ENCODE assay signal across 14 mouse cellular contexts in genomic region chr7:100875822-100876221, GRCm38 (mm10). TPM values are rescaled to one million over a fixed set of nuclear protein-coding genes. Genes with fewer than 3 reads are reported as not detected.
DNase-seq lines count a peak whose midpoint lies in the region; ATAC-seq and TF ChIP-seq lines count a peak whose summit lies in the region.
"Had no signal": no experiment of that assay in that cellular context is flagged by ENCODE, and none has a peak within 500 bp of the region (broad histone marks: within the 10 kb centered on the region; RNA-seq: fewer than 3 reads in every experiment).

No protein-coding gene starts in this region.

- H3K9ac ChIP-seq in forebrain, embryonic 12.5 days = no peak overlapping the region
- no peak overlapping the region for H3K9ac ChIP-seq in forebrain, embryonic 16.5 days (replicated peaks; ENCODE audit: low read depth, low read length)
- H3K9ac ChIP-seq in kidney, embryonic 15.5 days = no peak overlapping the region
- H3K9ac ChIP-seq in stomach, embryonic 16.5 days (ENCODE audit: low read length) = no peak overlapping the region
- H3K9ac ChIP-seq: neural tube, embryonic 12.5 days had no signal

- WGBS in forebrain, embryonic 12.5 days = 60% methylated on average over 1 of the region's 1 CpGs
- WGBS in forebrain, embryonic 16.5 days = 90% methylated on average over 1 of the region's 1 CpGs
- WGBS in kidney, embryonic 15.5 days = 53% methylated on average over 1 of the region's 1 CpGs
- whole genome bisulfite sequencing in thymus, adult 2 months = 24% methylated on average over 1 of the region's 1 CpGs
- WGBS in stomach, embryonic 16.5 days = 43% methylated on average over 1 of the region's 1 CpGs

- H3K27me3 ChIP-seq in forebrain, embryonic 12.5 days = no peaks in the 10 kb centered on the region
- no peaks in the 10 kb centered on the region for H3K27me3 ChIP-seq in forebrain, embryonic 16.5 days (replicated peaks; ENCODE audit: control insufficient read depth, insufficient read depth, low read length)
- no peaks in the 10 kb centered on the region for H3K27me3 ChIP-seq in kidney, embryonic 15.5 days
- H3K27me3 ChIP-seq in thymus, adult 2 months (ENCODE audit: control insufficient read depth, insufficient read depth, low read length) = no peaks in the 10 kb centered on the region
- no peaks in the 10 kb centered on the region for H3K27me3 ChIP-seq in stomach, embryonic 16.5 days (ENCODE audit: control insufficient read depth, insufficient read depth, low read length)
- H3K27me3 ChIP-seq: neural tube, embryonic 12.5 days had no signal

- peaks cover 85% of the 10 kb centered on the region for H3K36me3 ChIP-seq in forebrain, embryonic 12.5 days (replicated peaks)
- peaks cover 23% of the 10 kb centered on the region for H3K36me3 ChIP-seq in forebrain, embryonic 16.5 days (ENCODE audit: control insufficient read depth, insufficient read depth)
- peaks cover 96% of the 10 kb centered on the region for H3K36me3 ChIP-seq in kidney, embryonic 15.5 days
- no peaks in the 10 kb centered on the region for H3K36me3 ChIP-seq in thymus, adult 2 months (ENCODE audit: control insufficient read depth, insufficient read depth, low read length)
- peaks cover 21% of the 10 kb centered on the region for H3K36me3 ChIP-seq in stomach, embryonic 16.5 days (ENCODE audit: control insufficient read depth, insufficient read depth, low read length)
- H3K36me3 ChIP-seq: G1E had no signal

- no peak for DNase-seq in kidney, postnatal 36 days
- no peak for DNase-seq in thymus, adult 2 months
- DNase-seq in thymus, postnatal 36 days = no peak
- DNase-seq in gastrocnemius, adult 2 months = no peak
- DNase-seq: cerebellum, adult 11-12 months; lung, postnatal 36 days; midbrain, embryonic 14.5 days; thymus, postnatal 25 days had no signal

- H3K4me1 ChIP-seq in forebrain, embryonic 12.5 days = peaks cover 7% of the 10 kb centered on the region
- no peaks in the 10 kb centered on the region for H3K4me1 ChIP-seq in forebrain, embryonic 16.5 days (replicated peaks; ENCODE audit: control insufficient read depth, insufficient read depth, low read length)
- H3K4me1 ChIP-seq in kidney, embryonic 15.5 days = peaks cover 17% of the 10 kb centered on the region
- H3K4me1 ChIP-seq in thymus, adult 2 months (replicated peaks; ENCODE audit: control insufficient read depth, insufficient read depth, low read length) = peaks cover 5% of the 10 kb centered on the region; the same call in 1 of the 2 replicates
- H3K4me1 ChIP-seq in stomach, embryonic 16.5 days (ENCODE audit: control insufficient read depth, insufficient read depth, low read length) = 0 out of 2 replicates have a peak, but pooled peaks cover 2% of the 10 kb centered on the region

- no peak for TF ChIP-seq CTCF in thymus, adult 2 months (IDR thresholded peaks at IDR 0.05; ENCODE audit: borderline replicate concordance, control insufficient read depth, extremely low read depth, insufficient read depth, low read length, poor library complexity)
- no peak for TF ChIP-seq CTCF in gastrocnemius, adult 2 months (IDR thresholded peaks at IDR 0.05)

- no peak for TF ChIP-seq POLR2A in thymus, adult 2 months (IDR thresholded peaks at IDR 0.05; ENCODE audit: control insufficient read depth, extremely low read depth, insufficient read depth, low read length, poor library complexity)

- 0 out of 2 replicates have a peak overlapping the region, but pooled peaks have one; percentile 36 for H3K27ac ChIP-seq in forebrain, embryonic 12.5 days
- no peak overlapping the region for H3K27ac ChIP-seq in forebrain, embryonic 16.5 days (ENCODE audit: low read length)
- H3K27ac ChIP-seq in kidney, embryonic 15.5 days = peak overlapping the region; percentile 81
- H3K27ac ChIP-seq in thymus, adult 2 months (ENCODE audit: control insufficient read depth, insufficient read depth, low read length) = peak overlapping the region; percentile 5; the same call in 1 of the 2 replicates
- H3K27ac ChIP-seq in stomach, embryonic 16.5 days (ENCODE audit: low read length) = peak overlapping the region; percentile 31; the same call in 1 of the 2 replicates
- no peak overlapping the region for H3K27ac ChIP-seq in gastrocnemius, adult 2 months
- H3K27ac ChIP-seq: neural tube, embryonic 12.5 days had no signal

- H3K4me3 ChIP-seq in forebrain, embryonic 12.5 days (replicated peaks) = no peak overlapping the region
- H3K4me3 ChIP-seq in forebrain, embryonic 16.5 days (replicated peaks; ENCODE audit: low read length) = no peak overlapping the region
- no peak overlapping the region for H3K4me3 ChIP-seq in kidney, embryonic 15.5 days (replicated peaks)
- H3K4me3 ChIP-seq in thymus, adult 2 months (ENCODE audit: control insufficient read depth, insufficient read depth, low read length) = no peak overlapping the region
- H3K4me3 ChIP-seq in stomach, embryonic 16.5 days (replicated peaks; ENCODE audit: low read length) = no peak overlapping the region
- no peak overlapping the region for H3K4me3 ChIP-seq in gastrocnemius, adult 2 months
- H3K4me3 ChIP-seq: neural tube, embryonic 12.5 days had no signal

- no peak for ATAC-seq in forebrain, embryonic 12.5 days (ENCODE audit: low FRiP score)
- no peak for ATAC-seq in forebrain, embryonic 16.5 days
- ATAC-seq in kidney, embryonic 15.5 days (replicated peaks; ENCODE audit: low FRiP score) = no peak
- no peak for ATAC-seq in stomach, embryonic 16.5 days (ENCODE audit: insufficient read depth, low FRiP score)

- intact Hi-C loops in gastrocnemius, adult 2 months (cut with DNase I) = loop anchor here (5.0 kb wide), 1 partner anchor 39 kb away; no protein-coding TSS in a partner anchor

- H3K4me2 ChIP-seq in forebrain, embryonic 12.5 days = no peak overlapping the region
- no peak overlapping the region for H3K4me2 ChIP-seq in forebrain, embryonic 16.5 days (ENCODE audit: low read length)
- H3K4me2 ChIP-seq in kidney, embryonic 15.5 days = no peak overlapping the region
- H3K4me2 ChIP-seq in stomach, embryonic 16.5 days (ENCODE audit: low read depth, low read length) = no peak overlapping the region
- H3K4me2 ChIP-seq: neural tube, embryonic 12.5 days had no signal

- no peaks in the 10 kb centered on the region for H3K9me3 ChIP-seq in forebrain, embryonic 12.5 days
- H3K9me3 ChIP-seq in forebrain, embryonic 16.5 days (ENCODE audit: control insufficient read depth, low read length) = no peaks in the 10 kb centered on the region
- no peaks in the 10 kb centered on the region for H3K9me3 ChIP-seq in kidney, embryonic 15.5 days (replicated peaks)
- no peaks in the 10 kb centered on the region for H3K9me3 ChIP-seq in stomach, embryonic 16.5 days (replicated peaks; ENCODE audit: control insufficient read depth, low read length)
- H3K9me3 ChIP-seq: G1E; neural tube, embryonic 12.5 days had no signal

RNA-seq across cellular contexts. Expression of gene Relt, which starts 12.6 kb away (rescaled TPM):
- 2.2 and 2.6 TPM in 2 replicates for polyA plus RNA-seq in forebrain, embryonic 12.5 days (2016; fragmentation: Nextera tagmentation; extraction: Ambion mirVana)
- 3.9 and 4.8 TPM in 2 replicates for polyA plus RNA-seq in forebrain, embryonic 16.5 days (2015; fragmentation: Nextera tagmentation; extraction: Ambion mirVana)
- 3.8 and 4.9 TPM in 2 replicates for polyA plus RNA-seq in kidney, embryonic 15.5 days (2015; fragmentation: Nextera tagmentation; extraction: Ambion mirVana)
- polyA plus RNA-seq in thymus, adult 2 months (2012; rRNA removed) = 77.5 and 82.0 TPM in 2 replicates
- 3.3 and 4.0 TPM in 2 replicates for polyA plus RNA-seq in stomach, embryonic 16.5 days (2015; fragmentation: Nextera tagmentation; extraction: Ambion mirVana)
- 10 to 100 TPM in 1 of 2 experiments, 1 to 10 TPM in 1; 9.5 to 19.8 TPM for total RNA-seq in gastrocnemius, adult 2 months (2021)

RNA-seq across cellular contexts. Expression of gene Arhgef17, which starts 56.1 kb away (rescaled TPM):
- polyA plus RNA-seq in forebrain, embryonic 12.5 days (2016; fragmentation: Nextera tagmentation; extraction: Ambion mirVana) = 6.5 and 8.1 TPM in 2 replicates
- 8.5 and 10.2 TPM in 2 replicates for polyA plus RNA-seq in forebrain, embryonic 16.5 days (2015; fragmentation: Nextera tagmentation; extraction: Ambion mirVana)
- 9.1 and 12.2 TPM in 2 replicates for polyA plus RNA-seq in kidney, embryonic 15.5 days (2015; fragmentation: Nextera tagmentation; extraction: Ambion mirVana)
- polyA plus RNA-seq in thymus, adult 2 months (2012; rRNA removed) = 8.1 and 11.1 TPM in 2 replicates
- polyA plus RNA-seq in stomach, embryonic 16.5 days (2015; fragmentation: Nextera tagmentation; extraction: Ambion mirVana) = 7.3 and 7.4 TPM in 2 replicates
- 10 to 100 TPM; 20.9 to 33.3 TPM for total RNA-seq in gastrocnemius, adult 2 months (2021)

Comparison
In these comparisons a context has a peak if more than half of its experiments do, and no peak if none do; other contexts are left out.
1. H3K27ac ChIP-seq: peak in forebrain, embryonic 12.5 days (single experiment), kidney, embryonic 15.5 days (single experiment), thymus, adult 2 months (single experiment) and stomach, embryonic 16.5 days (single experiment); none in forebrain, embryonic 16.5 days (single experiment) and gastrocnemius, adult 2 months (single experiment).
2. RNA of gene Relt, which starts 12.6 kb away (polyA plus RNA-seq): 77.5 to 82.0 TPM in thymus, adult 2 months; 3.8 to 4.9 TPM in kidney, embryonic 15.5 days, 3.3 to 4.0 TPM in stomach, embryonic 16.5 days, 3.9 to 4.8 TPM in forebrain, embryonic 16.5 days and 2.2 to 2.6 TPM in forebrain, embryonic 12.5 days; every median in the first group is over 10 times any median in the second.